Mouse (Mus musculus) c-Kit-positive CD71-positive TER-119-positive erythroid progenitor cells, embryonic 14.5 days (primary cell): ENCODE results near the gene Tex22.

ENCODE experiments used
- DNase-seq: peaks from one replicate; pipeline ENCODE4 v3.0.0-alpha.2; 2013; ENCODE audit warnings: low spot score

The Tex22 gene

DNA sequence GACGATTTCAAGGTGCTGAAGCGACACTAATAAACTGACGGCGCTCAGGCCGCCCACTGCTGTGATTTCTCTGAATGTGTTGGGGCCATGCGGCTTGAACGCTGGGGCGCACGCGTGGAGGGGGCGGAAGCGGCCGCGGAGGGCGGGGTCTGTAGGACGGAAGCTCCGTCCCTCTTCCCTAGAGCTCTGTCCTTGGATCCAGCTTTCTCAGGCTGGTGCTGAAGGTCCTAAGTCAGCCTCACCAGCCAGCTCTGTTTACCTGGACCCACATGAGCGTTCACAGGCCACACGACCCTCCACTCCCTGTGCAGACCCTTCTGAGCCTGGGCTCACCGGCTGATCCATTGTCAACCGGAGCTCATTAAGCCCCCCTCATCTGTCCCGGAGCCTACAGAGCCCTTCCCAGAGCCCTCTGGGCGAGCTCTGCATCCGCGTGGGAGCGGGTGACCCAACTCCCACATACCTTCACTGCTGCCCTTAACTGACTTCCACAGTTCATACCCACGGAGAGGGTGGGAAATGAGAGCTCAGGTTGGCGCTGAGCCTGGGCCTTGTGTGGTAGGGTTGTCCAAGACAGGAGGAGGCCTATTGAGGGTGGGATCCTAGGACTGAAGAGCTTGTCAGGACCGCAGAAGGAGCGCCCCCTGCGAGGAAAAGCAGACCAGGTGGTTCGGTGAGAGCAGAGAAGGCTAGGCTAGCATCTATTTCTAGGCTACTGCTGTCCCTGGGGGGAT, at the start of gene Tex22:
Gene Tex22, plus strand, starts transcription at position 174 of the 734 bp plus-strand sequence.
- DNase-seq, result peak; percentile 60

DNA sequence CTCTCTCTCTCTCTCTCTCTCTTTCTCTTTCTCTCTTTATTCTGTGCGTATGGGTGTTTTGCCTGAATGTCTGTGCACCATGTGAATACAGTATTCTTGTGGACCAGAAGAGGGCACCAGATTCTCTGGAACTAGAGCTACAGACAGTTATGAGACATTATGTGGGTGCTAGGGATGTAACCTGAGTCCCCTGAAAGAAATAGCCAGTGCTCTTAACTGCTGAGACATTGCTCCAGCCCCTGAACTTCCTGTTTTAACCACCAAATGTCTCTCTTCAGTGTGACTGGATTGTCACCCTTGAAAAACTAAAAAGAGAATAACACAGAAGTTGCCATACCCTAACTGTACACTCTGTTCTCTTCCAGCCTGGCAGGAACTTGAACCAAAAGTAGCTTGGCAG, 47.7 kb upstream of the Tex22 start:
- DNase-seq, result no peak

DNA sequence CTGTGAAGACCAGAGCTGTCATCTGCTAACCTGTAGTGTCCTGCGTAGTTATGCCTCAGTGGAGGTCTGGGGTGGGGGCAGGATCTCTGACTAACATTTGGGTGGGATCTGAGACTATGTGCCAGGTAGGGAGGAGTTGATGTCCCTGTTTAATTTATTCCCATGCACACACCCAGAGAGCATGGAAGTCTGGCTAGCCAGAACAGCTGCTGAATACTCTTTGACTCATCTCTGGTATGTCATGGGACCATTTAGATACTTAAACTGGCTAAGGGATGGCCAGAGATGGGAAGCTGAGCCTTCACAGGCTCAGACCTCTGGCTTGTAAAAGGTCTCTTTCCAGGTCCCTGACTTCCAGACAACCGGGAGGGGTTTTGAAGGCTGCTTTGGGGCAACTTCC, 46.8 kb upstream of the Tex22 start:
- no peak for DNase-seq

DNA sequence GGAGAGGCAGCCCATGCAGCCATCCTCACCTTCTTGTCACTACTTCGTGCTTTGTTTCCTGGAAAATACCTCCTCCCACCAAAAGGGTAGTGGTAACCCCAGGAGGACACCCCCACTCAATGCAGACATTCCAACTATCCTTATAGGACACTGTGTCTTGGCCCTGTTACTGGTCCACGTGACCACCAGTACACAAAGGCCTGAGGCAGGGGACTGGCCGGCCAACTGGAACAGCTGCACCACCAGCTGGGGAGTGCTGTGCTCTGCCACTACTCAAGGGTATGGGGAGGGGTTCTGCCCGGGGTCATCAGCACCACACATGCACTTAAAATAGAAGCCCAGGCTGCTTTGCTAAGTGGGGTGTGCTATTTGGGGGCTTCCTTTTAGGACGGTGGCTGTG, 46.2 kb upstream of the Tex22 start:
- no peak for DNase-seq

GRCm38 (mm10) chr12:113028898-113029297, 45.4 kb upstream of the Tex22 start:
- DNase-seq, result no peak

GRCm38 (mm10) chr12:113030046-113030445, 44.3 kb upstream of the Tex22 start:
- no peak for DNase-seq

DNA sequence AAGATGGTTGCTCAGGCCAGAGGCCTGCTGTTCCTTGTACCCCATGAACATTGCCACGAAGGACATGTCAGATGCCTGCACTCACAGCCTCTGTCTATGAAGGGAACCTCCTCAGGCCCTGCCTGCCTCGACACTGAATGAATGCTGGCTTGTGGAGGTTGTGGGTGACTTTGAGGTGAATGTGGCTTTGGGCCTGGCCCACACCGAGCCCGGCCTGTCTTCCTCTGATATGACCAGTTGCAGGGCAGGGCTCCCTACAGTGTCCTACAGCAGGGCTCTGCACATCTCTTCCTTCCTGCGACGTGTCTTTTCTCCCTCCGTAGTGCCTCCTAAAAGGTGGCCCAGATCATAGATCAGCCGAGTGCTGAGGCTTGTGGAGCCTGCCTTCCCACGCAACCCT, 43.3 kb upstream of the Tex22 start:
- DNase-seq, result no peak

- DNase-seq, result no peak
Observed at GRCm38 (mm10) chr12:113031441-113031840, 42.9 kb upstream of the Tex22 start.

DNA sequence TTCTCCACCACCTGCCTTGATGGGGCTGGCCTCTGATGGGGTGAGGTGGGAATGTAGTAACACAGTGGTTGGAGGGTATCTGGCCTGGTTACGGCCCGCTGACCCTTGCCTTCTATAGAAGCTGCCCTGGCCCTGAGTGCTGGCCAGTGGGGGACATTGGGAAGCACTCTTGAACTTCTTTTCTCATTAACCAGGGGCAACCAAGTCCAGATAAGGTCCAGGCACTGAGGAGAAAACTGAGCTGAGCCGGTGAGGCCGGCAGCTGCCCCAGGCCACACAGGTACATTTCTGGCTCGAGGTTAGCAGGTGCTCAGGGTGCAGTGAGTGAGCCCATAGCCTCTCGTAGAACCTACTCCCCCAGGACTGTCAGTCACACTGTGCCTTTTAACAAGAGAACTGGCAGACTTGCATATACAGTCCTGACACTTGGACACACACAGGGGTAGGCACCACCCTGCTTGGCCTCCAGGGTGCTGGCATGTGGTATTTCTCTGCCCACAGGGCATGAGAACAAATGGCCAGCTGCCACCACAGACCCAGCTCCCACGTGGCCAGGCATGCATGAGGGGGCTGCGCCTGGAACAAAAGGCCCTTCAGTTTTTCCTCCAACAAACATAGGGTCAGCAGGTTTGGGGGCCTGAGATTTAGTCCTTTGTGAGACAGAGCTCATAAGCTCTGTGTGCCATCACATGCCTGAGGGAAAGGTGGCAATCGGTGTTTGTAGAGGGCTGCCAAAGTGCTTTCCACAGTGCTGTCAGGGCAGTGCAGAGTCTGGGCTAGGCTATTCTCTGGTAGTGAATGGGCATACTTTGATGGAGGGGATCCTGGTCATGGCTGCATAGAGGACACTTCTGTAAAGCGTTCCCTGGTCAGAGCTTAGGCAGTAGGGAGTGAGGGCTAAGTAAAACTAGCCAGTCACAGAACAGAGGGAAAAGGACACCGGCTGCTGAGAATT, 41.7 kb upstream of the Tex22 start:
- DNase-seq, result no peak

DNA sequence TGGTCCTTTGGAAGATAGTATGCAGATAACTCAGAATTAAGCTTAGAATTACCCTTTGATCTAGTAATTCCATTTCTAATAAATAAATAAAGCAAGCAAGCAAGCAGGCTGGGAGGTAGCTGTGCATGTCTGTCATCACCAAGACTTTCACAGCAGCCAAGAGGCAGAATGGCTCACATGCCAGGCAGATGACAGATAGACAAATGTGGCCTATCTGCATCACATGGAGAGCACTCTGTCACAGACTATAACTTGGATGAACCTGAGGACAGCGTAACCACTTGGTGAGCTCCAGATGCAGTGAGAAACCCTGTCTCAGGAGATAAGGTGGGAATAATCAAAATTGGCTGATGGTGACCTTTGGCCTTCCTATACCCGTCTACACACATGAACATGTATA, 39.2 kb upstream of the Tex22 start:
- no peak for DNase-seq

GRCm38 (mm10) chr12:113036996-113037395, 37.3 kb upstream of the Tex22 start:
- DNase-seq, result no peak

GRCm38 (mm10) chr12:113038414-113038813, 35.9 kb upstream of the Tex22 start:
- no peak for DNase-seq

GRCm38 (mm10) chr12:113041481-113042439, 32.5 kb upstream of the Tex22 start:
- no peak for DNase-seq

DNA sequence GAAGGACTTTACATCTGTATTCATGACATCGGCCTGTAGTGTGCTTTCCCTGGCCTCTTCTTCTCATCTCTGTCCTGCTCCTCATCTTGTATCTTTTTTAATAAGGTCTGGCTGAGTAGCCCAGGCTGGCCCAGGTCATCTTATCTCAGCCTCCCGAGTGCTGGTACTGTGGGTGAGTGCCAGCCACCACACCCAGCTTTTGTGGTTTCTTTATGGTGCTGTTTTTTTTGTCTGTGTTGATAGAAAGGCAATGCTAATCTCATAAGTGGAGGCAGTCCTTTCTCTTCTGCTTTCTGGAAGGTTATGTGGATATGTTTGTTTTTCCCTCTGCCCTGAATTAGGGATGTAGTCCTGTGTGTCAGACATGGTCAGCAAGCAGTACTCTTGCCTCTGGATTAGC, 31.8 kb upstream of the Tex22 start:
- DNase-seq, result peak; percentile 68

- DNase-seq, result no peak
Observed at GRCm38 (mm10) chr12:113044916-113045677, 29.2 kb upstream of the Tex22 start.

GRCm38 (mm10) chr12:113046861-113047260, 27.4 kb upstream of the Tex22 start:
- DNase-seq, result no peak

- no peak for DNase-seq
Observed at GRCm38 (mm10) chr12:113048103-113048502, 26.2 kb upstream of the Tex22 start.

DNA sequence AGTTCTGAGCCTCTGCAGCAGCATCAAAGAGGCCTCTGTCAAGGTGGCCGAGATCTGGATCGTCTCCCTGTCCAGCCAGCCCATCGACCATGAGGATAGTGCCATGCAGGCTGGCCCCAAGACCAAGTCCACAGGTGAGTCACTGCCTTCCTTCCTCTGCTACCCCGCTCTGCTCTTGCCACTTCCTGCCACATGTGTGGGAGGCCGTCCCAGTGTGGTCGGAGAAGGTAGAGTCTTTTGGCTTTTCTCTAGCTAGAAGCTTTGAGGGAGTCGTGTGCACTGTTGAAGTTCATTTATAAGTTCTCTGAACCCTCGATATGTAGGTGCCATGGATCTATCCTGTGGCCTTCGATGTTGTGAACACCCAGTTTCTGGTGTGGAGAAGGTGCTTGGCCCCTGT, 24.5 kb upstream of the Tex22 start:
- DNase-seq, result no peak

GRCm38 (mm10) chr12:113050671-113051070, 23.6 kb upstream of the Tex22 start:
- no peak for DNase-seq

GRCm38 (mm10) chr12:113051628-113052403, 22.5 kb upstream of the Tex22 start:
- DNase-seq, result no peak
